Mouse (Mus musculus) cortical plate, adult 2 months (tissue): ENCODE data around the gene Polr2l. TPM values are rescaled to one million over a fixed set of nuclear protein-coding genes. Genes with fewer than 3 reads are reported as not detected.

Experiments used
- H3K27ac ChIP-seq: fragments of 200-500 bp; 2 replicates; pipeline ENCODE4 v1.5.1; 2012; ENCODE audit warnings: low read length, control low read depth, inconsistent platforms; ENCODE audit not compliant: insufficient read depth
- H3K4me1 ChIP-seq: fragments of 200-500 bp; 2 replicates; pipeline ENCODE4 v1.6.1; 2011; ENCODE audit warnings: low read length; ENCODE audit not compliant: control insufficient read depth, insufficient read depth
- H3K4me3 ChIP-seq: fragments of 200-500 bp; 2 replicates; pipeline ENCODE4 v1.5.1; 2011; ENCODE audit warnings: mild to moderate bottlenecking, low read length, control low read depth; ENCODE audit not compliant: insufficient read depth
- CTCF ChIP-seq: fragments of 200-500 bp; IDR thresholded peaks from 2 replicates; pipeline ENCODE4 v1.5.1; 2011; ENCODE audit warnings: mild to moderate bottlenecking, control low read depth, low read length; ENCODE audit not compliant: insufficient read depth; ENCODE audit errors: extremely low read depth
- POLR2A ChIP-seq: fragments of 200-500 bp; IDR thresholded peaks from 2 replicates; pipeline ENCODE4 v1.6.1; 2011; ENCODE audit warnings: mild to moderate bottlenecking, low read length, control low read depth; ENCODE audit not compliant: insufficient read depth; ENCODE audit errors: extremely low read depth
- polyA plus RNA-seq: library from polyadenylated mRNA; depleted of rRNA; stranded (reverse); fragments of >200 nt; gene quantifications from 2 replicates; pipeline ENCODE4 v1.2.3, GENCODE M21; 2012

Polr2l gene
- polyA plus RNA-seq, 1 experiment, result 52.1 TPM

DNA sequence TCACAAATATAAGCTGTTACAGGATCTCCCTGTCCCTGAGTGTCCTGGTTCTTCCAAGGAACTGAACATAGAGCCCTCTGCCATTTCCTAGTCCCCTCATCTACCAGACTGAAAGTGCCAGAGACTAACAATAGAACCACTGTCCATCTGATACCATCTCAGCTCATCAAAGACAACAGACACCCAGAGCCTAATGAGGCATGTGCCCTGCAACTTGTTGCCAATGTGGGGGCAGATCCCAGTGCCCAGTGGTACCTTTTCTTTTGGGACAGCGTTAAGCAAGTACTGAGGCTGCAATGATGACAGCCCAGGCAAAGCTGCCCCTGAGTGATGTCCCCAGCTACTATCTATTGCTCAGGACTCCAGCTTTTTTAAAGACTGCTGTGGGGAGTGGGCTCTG, 11.3 kb upstream of the Polr2l start:
- Histone ChIP-seq H3K4me3 (no peak overlapping the region), H3K4me1 (no peaks in the 10 kb centered on the region), H3K27ac (no peak overlapping the region)
- TF ChIP-seq CTCF (no peak), POLR2A (no peak)

DNA sequence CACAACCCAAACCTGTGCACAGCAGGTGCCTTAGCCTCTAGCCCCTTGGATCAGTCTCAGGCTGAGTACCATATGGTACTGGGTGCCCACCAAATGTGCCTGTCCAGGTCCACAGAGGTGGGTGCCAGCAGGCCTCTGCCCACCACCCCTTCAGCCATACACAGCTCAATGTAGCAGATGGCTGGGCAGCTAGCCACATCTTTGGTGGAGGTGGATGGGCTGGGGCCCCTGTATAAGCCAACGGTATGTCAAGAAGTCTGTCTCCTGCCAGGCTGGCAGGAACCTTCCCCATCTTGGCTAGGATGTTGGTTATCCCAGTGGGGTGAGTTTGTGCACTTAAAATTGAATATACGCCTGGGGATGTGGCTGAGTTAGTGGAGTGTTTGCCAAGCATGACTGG, 10.7 kb upstream of the Polr2l start:
- no peak overlapping the region for H3K27ac ChIP-seq
- no peaks in the 10 kb centered on the region for H3K4me1 ChIP-seq
- no peak overlapping the region for H3K4me3 ChIP-seq
- TF ChIP-seq POLR2A (no peak), CTCF (no peak)

DNA sequence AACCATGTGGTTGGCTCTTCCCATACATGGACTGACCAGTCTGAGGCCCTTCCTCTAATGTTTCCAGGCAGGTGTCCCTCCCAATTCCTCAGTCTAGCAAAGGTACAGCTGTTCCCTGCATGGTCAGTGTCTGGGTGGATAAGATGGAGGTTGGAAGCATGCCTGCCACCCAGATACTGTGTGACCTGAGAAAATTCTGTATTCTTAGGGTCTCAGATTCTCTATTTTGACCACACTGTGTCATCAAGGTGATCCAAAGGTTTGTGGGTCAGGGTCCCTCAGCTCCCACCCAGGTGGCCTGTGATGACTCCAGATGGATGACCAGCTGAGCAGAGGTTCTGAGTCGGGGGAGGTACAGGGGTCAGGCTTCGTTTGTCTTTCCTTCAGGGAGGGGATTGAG, 10.3 kb upstream of the Polr2l start:
- no peaks in the 10 kb centered on the region for H3K4me1 ChIP-seq
- TF ChIP-seq CTCF (no peak), POLR2A (no peak)
- H3K27ac ChIP-seq, result no peak overlapping the region
- H3K4me3 ChIP-seq, result no peak overlapping the region

DNA sequence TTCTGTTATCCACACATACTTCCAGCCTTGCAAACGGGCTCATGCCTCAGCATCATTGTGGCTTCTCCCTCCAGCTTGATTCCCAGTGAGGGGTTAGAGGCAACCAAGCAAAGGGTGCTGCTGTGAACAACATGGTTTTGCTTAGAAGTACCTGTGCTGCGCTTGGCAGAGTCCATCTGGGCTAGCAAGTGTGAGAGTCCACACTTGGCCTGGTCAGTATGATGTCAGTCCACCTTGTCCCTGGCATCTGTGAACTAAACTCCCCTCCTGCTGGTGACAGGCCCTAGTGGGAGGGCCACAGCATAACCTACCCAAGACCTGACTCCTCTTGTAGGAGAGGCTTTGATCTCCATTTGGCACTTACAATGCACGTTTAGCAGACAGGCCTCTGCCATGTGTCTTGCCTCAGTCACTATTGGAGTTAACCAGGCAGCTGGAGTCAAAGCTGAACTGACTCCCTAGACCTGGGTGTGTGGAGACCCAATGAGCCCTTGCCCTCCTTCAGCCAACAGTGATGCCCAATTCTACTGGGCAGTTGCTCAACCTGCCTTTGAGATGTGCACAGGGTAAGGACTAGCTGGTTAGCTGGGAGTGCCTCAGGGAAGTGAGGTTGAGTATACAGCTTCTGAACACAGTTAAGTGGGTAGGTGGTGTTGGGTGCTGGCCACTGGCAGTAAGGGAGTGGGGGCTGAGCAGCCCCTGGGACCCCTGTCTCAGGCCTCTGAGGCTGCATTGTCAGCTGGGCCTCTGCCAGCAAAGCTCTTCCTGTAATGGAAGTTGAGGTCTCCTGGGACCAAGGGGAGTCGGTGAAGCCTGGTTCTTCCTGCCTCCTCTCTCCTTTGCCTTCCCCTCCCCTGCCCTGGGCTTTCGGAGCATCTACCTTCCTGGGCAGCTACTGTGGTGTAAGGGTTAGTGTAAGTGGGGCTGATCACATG, 9.5 kb upstream of the Polr2l start:
- Histone ChIP-seq H3K4me1 (no peaks in the 10 kb centered on the region), H3K4me3 (no peak overlapping the region), H3K27ac (no peak overlapping the region)
- TF ChIP-seq CTCF (no peak), POLR2A (no peak)

DNA sequence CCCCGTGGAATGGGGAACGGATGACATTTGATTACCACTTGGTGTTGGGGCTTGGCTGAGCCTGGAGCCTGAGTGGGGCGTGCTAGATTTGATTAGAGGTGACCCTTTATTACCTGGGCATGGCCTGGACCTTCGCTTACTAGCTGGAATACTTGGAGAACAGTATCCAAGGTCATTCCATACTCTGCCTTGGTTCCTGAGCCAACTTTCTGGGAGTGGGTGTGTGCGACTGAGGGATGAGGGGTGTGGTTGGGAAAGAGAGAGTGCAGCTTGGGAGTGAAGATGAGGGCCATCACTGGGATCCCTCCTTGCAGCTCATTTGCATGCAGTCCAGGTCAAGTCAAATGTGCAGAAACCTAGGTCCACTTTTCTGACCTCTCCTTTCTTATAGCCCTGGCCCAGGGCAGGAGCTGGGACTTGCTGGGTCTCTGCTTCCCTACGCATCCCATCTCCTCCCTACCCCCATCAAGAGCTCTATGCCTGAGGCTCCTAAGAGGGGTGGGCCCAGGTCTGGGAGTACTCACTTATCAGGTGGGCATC, 8.3 kb upstream of the Polr2l start:
- H3K4me1 ChIP-seq, result no peaks in the 10 kb centered on the region
- H3K27ac ChIP-seq, result no peak overlapping the region
- TF ChIP-seq CTCF (no peak), POLR2A (no peak)
- no peak overlapping the region for H3K4me3 ChIP-seq

DNA sequence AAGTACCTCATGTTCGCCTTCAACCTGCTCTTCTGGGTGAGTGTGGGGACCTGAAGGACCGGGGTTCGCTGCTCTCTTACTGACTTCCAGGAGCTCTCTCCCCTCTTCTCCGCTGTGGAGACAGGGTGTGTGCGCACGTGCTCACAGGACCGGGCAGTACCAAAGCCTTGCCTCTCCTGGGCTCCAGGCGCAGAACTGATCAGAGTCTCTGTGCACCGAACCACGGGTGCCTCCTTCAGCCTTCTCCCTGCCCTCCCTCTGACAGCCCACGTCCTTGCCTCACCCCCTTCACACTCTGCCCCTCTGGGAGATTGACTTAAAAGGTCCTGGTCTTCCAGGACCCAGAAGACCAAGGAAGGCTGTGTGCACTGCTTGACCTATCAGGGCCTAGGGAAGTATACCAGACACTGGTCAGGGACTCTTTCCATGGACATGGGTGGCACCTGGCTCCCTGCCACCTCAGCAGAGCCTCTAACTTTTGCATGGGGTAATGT, 7.6 kb upstream of the Polr2l start:
- no peaks in the 10 kb centered on the region for H3K4me1 ChIP-seq
- no peak overlapping the region for H3K27ac ChIP-seq
- TF ChIP-seq POLR2A (no peak), CTCF (no peak)
- peak overlapping the region; percentile 26 for H3K4me3 ChIP-seq

DNA sequence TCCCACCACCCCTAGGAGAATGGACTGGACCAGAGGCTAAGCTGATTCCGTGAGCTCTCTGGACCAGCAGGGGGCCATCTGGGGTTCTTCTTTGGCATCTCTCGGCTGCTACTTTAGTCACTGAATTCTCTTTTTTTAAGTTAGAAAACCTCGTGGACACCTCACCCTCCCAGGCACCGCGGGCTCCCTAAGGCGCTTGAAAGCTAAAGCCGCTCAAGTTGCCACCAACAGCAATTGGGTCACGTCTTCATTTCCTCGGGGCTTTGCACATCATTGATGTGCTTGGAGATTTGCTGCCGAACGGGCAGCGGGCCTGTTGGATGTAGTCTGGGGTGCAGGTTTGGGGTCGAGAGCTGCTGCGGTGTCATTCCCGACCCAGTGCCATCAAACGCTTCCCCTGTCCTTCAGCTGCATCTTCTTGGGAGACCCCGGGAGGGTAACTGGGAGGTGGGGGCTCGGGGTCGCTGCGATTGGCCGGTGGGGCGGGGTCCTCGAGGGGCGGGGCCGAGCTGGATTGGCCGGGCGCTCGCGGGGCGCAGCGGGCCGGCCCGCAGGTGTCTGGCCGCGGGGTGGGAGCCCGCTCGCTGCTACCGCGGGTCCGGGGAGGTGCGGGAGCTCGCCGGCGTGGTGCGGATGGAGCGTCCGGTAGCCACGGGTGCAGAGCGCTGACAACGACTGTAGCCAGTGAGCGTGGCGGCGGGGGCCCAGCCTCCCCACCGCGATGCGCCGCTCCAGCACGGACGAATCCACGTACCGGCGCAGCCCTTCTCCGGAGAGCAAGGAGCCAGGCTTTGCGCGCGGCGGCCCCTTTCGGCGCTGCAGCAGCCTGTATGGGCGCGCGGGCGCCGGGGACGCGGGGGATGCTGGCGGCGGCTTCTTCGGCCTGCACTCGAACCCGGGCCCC, 6.8 kb upstream of the Polr2l start:
- Histone ChIP-seq H3K4me1 (no peaks in the 10 kb centered on the region), H3K4me3 (peak overlapping the region; percentile 26), H3K27ac (no peak overlapping the region)
- TF ChIP-seq POLR2A (no peak), CTCF (peak; percentile 27; the same call in 1 of the 2 replicates)

DNA sequence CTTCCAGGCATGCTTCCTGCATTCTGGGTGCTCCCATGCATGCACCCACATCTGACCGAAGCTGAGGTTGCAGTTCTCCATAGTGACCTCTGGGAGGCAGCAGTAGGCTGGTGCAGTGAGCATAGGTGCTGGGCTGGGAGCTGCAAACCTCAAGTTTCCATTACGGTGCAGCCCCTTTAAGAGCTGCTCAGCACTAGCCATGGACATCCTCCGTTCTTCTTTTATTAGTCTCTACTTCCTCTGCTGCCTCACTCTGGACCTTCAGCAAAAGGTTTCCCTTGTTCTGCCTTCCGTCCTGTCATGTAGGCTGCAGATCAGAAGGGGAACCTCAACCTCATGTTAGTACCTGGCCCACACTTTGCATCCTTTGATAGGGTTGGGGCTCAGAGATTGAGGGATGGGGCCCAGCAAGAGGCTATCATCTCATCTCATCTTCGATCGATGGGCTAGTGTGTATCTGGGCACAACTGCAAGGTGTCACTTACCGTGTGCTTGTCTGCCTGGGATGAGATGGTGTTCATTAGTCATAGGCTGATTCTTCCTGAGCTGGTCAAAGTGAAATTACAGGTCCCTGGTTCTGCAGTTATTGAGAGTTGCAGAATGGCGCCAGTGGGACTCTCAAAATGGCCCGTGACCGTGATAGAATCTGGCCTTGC, 6.0 kb upstream of the Polr2l start:
- Histone ChIP-seq H3K4me1 (no peaks in the 10 kb centered on the region), H3K27ac (no peak overlapping the region), H3K4me3 (peak overlapping the region; percentile 26; the same call in 1 of the 2 replicates)
- TF ChIP-seq POLR2A, result no peak
- peak; percentile 99 for TF ChIP-seq CTCF

DNA sequence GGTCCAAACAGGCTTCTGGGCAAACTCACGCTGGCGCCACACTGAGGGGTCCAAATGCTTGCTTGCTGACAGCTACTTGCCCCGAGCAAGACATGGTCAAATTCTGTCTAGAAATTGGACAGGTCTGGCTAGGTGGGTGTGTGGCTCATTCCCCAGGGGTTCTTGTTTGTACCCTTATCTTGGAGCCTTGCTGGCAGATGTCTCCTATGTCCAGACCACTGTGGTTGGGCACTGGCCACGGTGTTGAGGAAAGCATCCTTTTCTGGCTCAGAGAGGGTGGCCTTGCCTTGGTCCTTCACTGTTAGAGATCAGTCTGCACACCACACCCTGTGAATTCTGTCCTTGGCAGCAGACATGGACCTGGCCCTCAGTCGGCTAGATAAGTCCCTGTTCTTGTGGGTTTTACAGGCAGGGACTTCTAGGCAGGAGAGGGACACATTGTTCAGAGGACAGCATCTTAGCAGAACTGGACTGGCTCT, 3.4 kb upstream of the Polr2l start:
- peaks cover 5% of the 10 kb centered on the region; the same call in 1 of the 2 replicates for H3K4me1 ChIP-seq
- no peak overlapping the region for H3K4me3 ChIP-seq
- no peak overlapping the region for H3K27ac ChIP-seq
- TF ChIP-seq POLR2A (no peak), CTCF (no peak)
